Mouse (Mus musculus): ENCODE data around the gene Angel1.

DNA sequence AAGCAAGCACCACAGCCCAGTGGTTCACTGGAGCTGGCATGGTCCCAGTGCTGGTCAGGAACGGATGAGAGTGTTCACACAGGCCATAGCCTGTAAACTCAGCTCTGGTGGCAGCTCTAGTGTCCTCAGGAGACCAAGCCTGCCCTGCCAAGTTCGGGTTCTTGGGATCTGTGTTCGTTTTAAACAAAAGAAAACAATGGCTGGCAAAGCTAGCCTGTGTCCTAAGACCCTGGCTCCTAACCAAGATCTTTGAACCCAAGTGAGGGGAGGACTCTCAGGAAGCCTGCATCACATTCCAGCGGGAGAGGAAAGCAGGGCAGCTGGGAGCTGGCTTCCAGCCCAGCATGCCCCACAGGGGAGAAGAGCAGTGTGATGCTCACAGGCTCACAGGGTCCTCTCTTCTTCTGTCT is 44.0 kb upstream of the Angel1 start:
- no peak for TF ChIP-seq CTCF (IDR thresholded peaks at IDR 0.05; ENCODE audit: low read depth)
- no peak for TF ChIP-seq EP300 (IDR thresholded peaks at IDR 0.05; ENCODE audit: low read depth)
